Mouse (Mus musculus) hindbrain, postnatal 0 days (tissue): Measurements from ENCODE around the gene Vwa7. TPM values are rescaled to one million over a fixed set of nuclear protein-coding genes. Genes with fewer than 3 reads are reported as not detected.

Source experiments
- ATAC-seq: fragments of 200-750 bp; cut with Nextera tagmentation; 2 replicates; pipeline ENCODE4 v1.8.0; 2017; ENCODE audit warnings: mild to moderate bottlenecking, moderate TSS enrichment, moderate library complexity
- DNase-seq: peaks from one replicate; pipeline ENCODE4 v3.0.0-alpha.2; 2015; ENCODE audit warnings: low spot score
- H3K27ac ChIP-seq: fragments of 300-500 bp; sonication (generic); 2 replicates; pipeline ENCODE4 v1.5.1; 2014; ENCODE audit warnings: mild to moderate bottlenecking
- H3K27me3 ChIP-seq: fragments of 300-500 bp; sonication (generic); 2 replicates; pipeline ENCODE4 v1.6.1; 2014; ENCODE audit warnings: low read length, mixed read lengths; ENCODE audit not compliant: insufficient read depth
- H3K36me3 ChIP-seq: fragments of 300-500 bp; sonication (generic); 2 replicates; pipeline ENCODE4 v1.6.1; 2014; ENCODE audit warnings: low read length, mixed read lengths; ENCODE audit not compliant: insufficient read depth
- H3K4me1 ChIP-seq: fragments of 300-500 bp; sonication (generic); 2 replicates; pipeline ENCODE4 v1.6.1; 2014; ENCODE audit warnings: antibody characterized with exemption, low read length, mixed read lengths; ENCODE audit not compliant: insufficient read depth
- H3K4me2 ChIP-seq: fragments of 300-500 bp; sonication (generic); 2 replicates; pipeline ENCODE4 v1.6.1; 2014; ENCODE audit warnings: low read depth, mild to moderate bottlenecking, low read length, moderate library complexity, mixed read lengths
- H3K4me3 ChIP-seq: fragments of 300-500 bp; sonication (generic); 2 replicates; pipeline ENCODE4 v1.5.1; 2014; ENCODE audit warnings: low read length
- H3K9ac ChIP-seq: fragments of 300-500 bp; sonication (generic); replicated peaks from 2 replicates; pipeline ENCODE4 v1.6.1; 2014; ENCODE audit warnings: mild to moderate bottlenecking, low read length, moderate library complexity, mixed read lengths
- H3K9me3 ChIP-seq: fragments of 300-500 bp; sonication (generic); 2 replicates; pipeline ENCODE4 v1.6.1; 2016; ENCODE audit warnings: low read length, mixed read lengths
- CTCF ChIP-seq: IDR thresholded peaks from 2 replicates; pipeline ENCODE4 v1.5.1; 2016; ENCODE audit warnings: antibody characterized with exemption, control low read depth, low read depth
- WGBS: fragments of 180-500 bp; shearing (Covaris S2); extraction: QIAGEN DNeasy Blood & Tissue Kit; methylation state at CpG from one replicate; pipeline ENCODE4 v1.1.7; 2014; 5-methylcytosine and 5-hydroxymethylcytosine counted together
- polyA plus RNA-seq: library from polyadenylated mRNA; unstranded; fragments of >200 nt; fragmentation: Nextera tagmentation; extraction: Ambion mirVana; gene quantifications from 2 replicates; pipeline ENCODE4 v1.2.1, GENCODE M21; 2015
- total RNA-seq: library from RNA; depleted of rRNA; stranded (reverse); fragments of >200 nt; gene quantifications from 2 replicates; pipeline ENCODE4 v1.2.3, GENCODE M21; 2014

Gene Vwa7
- total and polyA plus RNA-seq, 2 experiments from 2014 or later = 0.11 to 0.68 TPM

DNA sequence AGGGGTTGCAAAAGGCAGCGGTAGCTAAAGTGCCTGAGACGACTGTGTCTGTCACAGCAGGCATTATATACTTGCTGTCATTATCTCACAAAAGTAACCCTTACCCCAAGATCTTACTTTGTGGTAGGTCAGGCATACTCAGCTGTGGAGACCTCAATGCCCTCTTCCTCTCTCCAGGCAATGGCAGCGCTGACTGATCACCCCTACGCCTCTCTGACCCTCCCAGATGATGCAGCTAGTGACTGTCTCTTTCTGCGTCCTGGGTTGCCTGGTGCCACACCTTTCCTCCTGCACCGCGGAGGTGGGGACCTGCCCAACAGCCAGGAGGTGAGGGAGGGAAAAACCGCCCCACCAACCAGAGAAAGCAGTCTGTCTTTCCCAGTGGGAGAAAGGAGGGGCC is 44.9 kb downstream of the Vwa7 start:
- no peak for TF ChIP-seq CTCF
- Histone ChIP-seq H3K4me1 (peaks cover 12% of the 10 kb centered on the region; the same call in 1 of the 2 replicates), H3K27ac (no peak overlapping the region), H3K27me3 (peaks cover 12% of the 10 kb centered on the region), H3K4me3 (no peak overlapping the region), H3K9ac (no peak overlapping the region), H3K4me2 (no peak overlapping the region), H3K36me3 (no peaks in the 10 kb centered on the region; the same call in 1 of the 2 replicates), H3K9me3 (no peaks in the 10 kb centered on the region)
- DNase-seq = no peak
- WGBS = 82% methylated on average over 8 of the region's 8 CpGs
- no peak for ATAC-seq

DNA sequence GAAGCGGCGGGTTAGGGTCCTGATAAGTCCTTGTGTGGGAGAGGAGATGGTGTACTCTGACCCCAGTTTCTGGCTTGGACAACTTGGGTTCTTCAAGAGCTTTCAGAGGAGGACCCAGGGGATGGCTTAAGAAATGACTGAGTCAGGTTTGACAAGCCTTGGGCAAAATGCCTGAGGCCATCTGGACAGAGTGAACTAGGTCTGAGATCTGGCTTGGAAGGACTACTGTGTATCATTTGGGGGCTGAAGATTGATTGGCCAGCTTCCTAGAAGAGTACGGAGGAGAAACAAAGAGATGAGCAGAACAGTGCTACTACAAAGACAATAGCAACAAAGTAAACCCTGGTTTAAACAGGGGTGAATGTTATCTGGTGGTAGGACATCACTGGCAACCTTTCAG is 47.1 kb downstream of the Vwa7 start:
- Histone ChIP-seq H3K36me3 (no peaks in the 10 kb centered on the region; the same call in 1 of the 2 replicates), H3K4me2 (no peak overlapping the region), H3K4me1 (peaks cover 12% of the 10 kb centered on the region; the same call in 1 of the 2 replicates), H3K4me3 (no peak overlapping the region), H3K27ac (no peak overlapping the region), H3K9me3 (no peaks in the 10 kb centered on the region), H3K9ac (no peak overlapping the region), H3K27me3 (peaks cover 12% of the 10 kb centered on the region)
- TF ChIP-seq CTCF = no peak
- ATAC-seq (no peak), DNase-seq (peak; percentile 60)
- WGBS = 77% methylated on average over 3 of the region's 3 CpGs

DNA sequence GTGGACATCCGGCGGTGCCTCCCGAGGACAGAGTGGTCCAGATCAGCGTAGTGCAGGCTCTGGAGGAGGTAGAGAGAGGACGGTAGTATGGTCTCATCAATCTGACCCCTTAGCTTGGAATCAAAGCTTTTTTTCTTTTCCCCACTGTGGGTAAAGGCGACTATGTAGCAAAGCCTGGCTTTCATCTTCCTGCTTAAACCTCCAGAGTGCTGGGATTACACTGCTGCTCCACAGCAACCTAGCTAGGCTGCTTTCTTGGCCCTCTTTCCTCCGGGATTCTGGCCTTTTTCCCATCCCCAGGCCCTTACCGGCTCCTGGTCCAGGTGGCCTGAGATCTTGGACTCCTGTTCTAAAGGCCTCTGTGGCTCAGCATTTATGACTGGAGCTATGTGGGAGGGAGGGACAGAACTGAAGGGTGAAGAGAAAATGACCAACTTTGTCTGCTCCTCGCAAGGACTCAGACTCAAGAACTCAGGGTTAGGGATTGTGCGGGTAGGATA is 48.0 kb downstream of the Vwa7 start:
- WGBS = 38% methylated on average over 10 of the region's 10 CpGs
- H3K9ac ChIP-seq = no peak overlapping the region
- H3K4me2 ChIP-seq = peak overlapping the region; percentile 54; the same call in 1 of the 2 replicates
- DNase-seq (no peak), ATAC-seq (no peak)
- H3K4me1 ChIP-seq = peaks cover 12% of the 10 kb centered on the region; the same call in 1 of the 2 replicates
- H3K36me3 ChIP-seq = no peaks in the 10 kb centered on the region; the same call in 1 of the 2 replicates
- TF ChIP-seq CTCF = no peak
- peaks cover 12% of the 10 kb centered on the region for H3K27me3 ChIP-seq
- H3K4me3 ChIP-seq = no peak overlapping the region
- no peak overlapping the region for H3K27ac ChIP-seq
- H3K9me3 ChIP-seq = no peaks in the 10 kb centered on the region

DNA sequence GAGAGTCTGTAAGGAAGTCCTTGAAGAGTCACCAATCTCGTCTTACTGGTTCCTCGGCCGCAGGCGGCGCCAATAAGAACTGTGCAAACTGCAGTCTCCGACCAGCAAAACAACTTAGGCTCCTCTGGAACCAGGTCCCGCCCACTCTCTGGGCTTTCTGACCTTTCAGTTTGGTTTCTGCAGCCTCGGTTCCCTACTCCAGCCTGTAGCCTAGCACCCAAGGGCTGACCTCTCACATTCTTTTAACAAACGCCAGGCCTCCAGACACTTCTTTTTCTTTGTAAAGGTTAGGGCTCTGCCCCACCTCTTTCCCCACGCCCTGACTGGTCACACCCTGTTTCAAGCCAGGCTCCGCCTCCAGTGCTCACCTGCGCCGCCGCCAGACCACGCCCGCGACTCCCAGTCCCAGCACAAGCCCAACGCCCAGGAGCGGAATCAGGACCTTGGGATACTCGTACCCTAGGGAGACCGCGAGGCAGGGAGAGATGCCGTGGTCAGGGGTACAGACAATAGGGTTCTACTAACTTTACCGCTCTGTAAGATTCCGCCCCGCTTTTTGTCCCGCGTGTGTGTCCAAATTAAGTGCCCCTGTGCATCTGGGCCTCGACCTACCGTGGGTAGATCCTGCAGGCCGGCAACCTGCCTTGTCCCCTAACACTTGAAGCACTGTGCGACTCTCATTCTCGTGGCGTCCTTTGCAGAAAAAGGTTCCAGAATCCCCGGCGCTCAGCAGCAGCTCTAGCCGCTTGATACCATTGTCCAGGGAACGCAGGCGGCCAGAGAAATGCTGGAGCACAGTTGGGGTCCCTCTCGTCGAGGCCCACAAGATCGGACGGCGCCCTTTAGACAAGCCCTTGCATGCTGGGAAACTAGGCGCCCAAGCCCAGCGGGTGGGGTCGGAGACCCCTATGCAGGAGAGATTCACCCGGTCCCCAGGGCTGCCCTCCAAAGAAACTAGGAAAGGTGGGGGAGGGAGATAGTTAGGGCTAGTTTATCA is 48.9 kb downstream of the Vwa7 start, which contains the start of gene Ly6g6c:
Ly6g6c (plus strand) TSS at position 438 of the 997 bp plus-strand sequence.
- Histone ChIP-seq H3K4me3 (peak within 1 kb of the TSS; percentile 21), H3K27me3 (peaks cover 12% of the 10 kb centered on the region), H3K4me1 (peaks cover 9% of the 10 kb centered on the region; the same call in 1 of the 2 replicates), H3K4me2 (peak within 1 kb of the TSS; percentile 54), H3K27ac (no peak within 1 kb of the TSS), H3K9ac (peak within 1 kb of the TSS; percentile 33; the same call in 1 of the 2 replicates), H3K9me3 (no peaks in the 10 kb centered on the region), H3K36me3 (no peaks in the 10 kb centered on the region; the same call in 1 of the 2 replicates)
- DNase-seq = no peak
- TF ChIP-seq CTCF = no peak
- 4% methylated on average over 48 of the region's 48 CpGs for WGBS
- no peak for ATAC-seq

DNA sequence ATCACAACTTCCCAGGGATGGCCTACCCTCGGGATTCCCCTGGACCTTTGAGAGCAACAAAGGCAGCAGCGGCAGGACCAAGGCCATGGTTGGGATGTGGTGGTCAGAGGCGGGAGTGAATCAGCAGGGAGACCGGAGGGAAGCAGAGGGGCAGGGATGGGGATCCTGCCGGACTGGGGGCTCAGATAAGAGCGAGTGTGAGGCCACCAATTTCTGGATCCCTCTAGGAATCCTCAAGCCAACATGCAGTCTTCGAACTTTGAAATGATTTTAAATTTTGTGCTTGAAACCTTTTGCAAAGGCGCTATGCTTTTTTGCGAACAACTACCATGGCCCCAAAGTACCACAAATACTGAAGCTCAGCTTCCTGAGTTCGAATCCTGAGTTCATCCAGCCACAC is 49.7 kb downstream of the Vwa7 start, which contains the start of gene Mpig6b:
Mpig6b (minus strand) TSS at position 101 of the 400 bp plus-strand sequence.
- Histone ChIP-seq H3K9me3 (no peaks in the 10 kb centered on the region), H3K4me2 (peak within 1 kb of the TSS; percentile 54), H3K27ac (no peak within 1 kb of the TSS), H3K36me3 (no peaks in the 10 kb centered on the region; the same call in 1 of the 2 replicates), H3K9ac (peak within 1 kb of the TSS; percentile 33; the same call in 1 of the 2 replicates), H3K4me1 (0 out of 2 replicates have a peak, but pooled peaks cover 6% of the 10 kb centered on the region), H3K4me3 (peak within 1 kb of the TSS; percentile 21), H3K27me3 (peaks cover 12% of the 10 kb centered on the region)
- no peak for DNase-seq
- TF ChIP-seq CTCF = no peak
- WGBS = 56% methylated on average over 10 of the region's 10 CpGs
- ATAC-seq = no peak

DNA sequence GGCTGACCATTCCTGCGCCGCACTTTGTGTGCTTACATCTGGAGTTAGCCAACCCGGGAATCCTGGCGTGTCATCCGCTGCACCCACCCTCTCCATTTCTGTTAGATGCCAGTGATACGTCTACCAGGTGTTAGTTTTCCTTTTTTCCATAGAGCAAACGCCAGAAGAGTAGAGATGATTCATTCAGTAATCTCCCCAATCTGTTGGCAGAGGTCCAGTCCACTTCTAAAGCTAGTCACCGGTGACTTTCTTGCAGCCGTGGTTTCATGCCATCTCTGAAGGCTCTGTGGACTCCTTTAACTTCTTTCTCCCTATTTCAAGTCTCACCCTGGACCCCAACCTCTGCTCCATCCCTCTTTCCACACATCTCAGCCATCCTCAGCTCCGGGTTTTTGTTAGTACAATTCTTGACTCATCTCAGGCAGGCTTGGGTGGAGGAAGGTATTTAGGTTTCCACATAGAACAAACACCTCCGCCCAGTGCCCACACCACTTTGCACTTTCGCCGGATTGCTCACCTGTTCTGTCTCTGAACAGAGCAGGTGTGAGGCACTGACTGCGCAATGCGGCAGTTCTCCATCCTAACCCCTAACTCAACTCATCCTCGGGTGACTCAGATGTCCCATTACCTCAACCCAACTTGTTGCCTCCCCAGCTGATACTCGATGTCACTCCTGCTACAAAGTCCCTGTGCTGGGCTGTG is 52.0 kb downstream of the Vwa7 start:
- H3K9ac ChIP-seq = no peak overlapping the region
- H3K27ac ChIP-seq = no peak overlapping the region
- H3K4me2 ChIP-seq = no peak overlapping the region
- H3K4me3 ChIP-seq = no peak overlapping the region
- H3K4me1 ChIP-seq = 0 out of 2 replicates have a peak, but pooled peaks cover 6% of the 10 kb centered on the region
- TF ChIP-seq CTCF = no peak
- no peaks in the 10 kb centered on the region for H3K36me3 ChIP-seq
- WGBS = 87% methylated on average over 17 of the region's 17 CpGs
- DNase-seq = no peak
- H3K9me3 ChIP-seq = no peaks in the 10 kb centered on the region
- ATAC-seq = no peak
- peaks cover 12% of the 10 kb centered on the region for H3K27me3 ChIP-seq
